Mouse (Mus musculus) erythroblast, embryonic 14.5 days (primary cell): Measurements from ENCODE around the gene Chchd5. TPM values are rescaled to one million over a fixed set of nuclear protein-coding genes. Genes with fewer than 3 reads are reported as not detected.
A peak's percentile ranks its signal among the peaks of the same experiment; 100 is the strongest.

Experiments
- H3K27me3 ChIP-seq: 2 replicates; pipeline ENCODE4 v1.6.1; 2012; ENCODE audit warnings: inconsistent platforms; ENCODE audit not compliant: control insufficient read depth
- H3K36me3 ChIP-seq: 2 replicates; pipeline ENCODE4 v1.6.1; 2012; ENCODE audit warnings: mild to moderate bottlenecking, inconsistent platforms; ENCODE audit not compliant: control insufficient read depth
- H3K4me1 ChIP-seq: 2 replicates; pipeline ENCODE4 v1.6.1; 2012; ENCODE audit warnings: inconsistent platforms; ENCODE audit not compliant: control insufficient read depth
- H3K4me3 ChIP-seq: replicated peaks from 2 replicates; pipeline ENCODE3; 2012; ENCODE audit warnings: moderate library complexity, mild to moderate bottlenecking, inconsistent platforms
- H3K9me3 ChIP-seq: 2 replicates; pipeline ENCODE4 v1.6.1; 2012; ENCODE audit warnings: low read length, inconsistent platforms, mixed read lengths; ENCODE audit not compliant: control insufficient read depth
- GATA1 ChIP-seq: IDR thresholded peaks from 2 replicates; pipeline ENCODE4 v1.6.1; 2012; ENCODE audit warnings: low read length, inconsistent platforms, mixed read lengths
- TAL1 ChIP-seq: IDR thresholded peaks from 3 replicates; pipeline ENCODE4 v1.6.1; 2012; ENCODE audit warnings: low read length, inconsistent platforms, mixed read lengths
- polyA plus RNA-seq: library from polyadenylated mRNA; stranded (reverse); fragments of >175 nt; gene quantifications from 2 replicates; pipeline ENCODE4 v1.2.3, GENCODE M21; 2012

Gene Chchd5
- 0.43 and 1.6 TPM in 2 replicates for polyA plus RNA-seq

DNA sequence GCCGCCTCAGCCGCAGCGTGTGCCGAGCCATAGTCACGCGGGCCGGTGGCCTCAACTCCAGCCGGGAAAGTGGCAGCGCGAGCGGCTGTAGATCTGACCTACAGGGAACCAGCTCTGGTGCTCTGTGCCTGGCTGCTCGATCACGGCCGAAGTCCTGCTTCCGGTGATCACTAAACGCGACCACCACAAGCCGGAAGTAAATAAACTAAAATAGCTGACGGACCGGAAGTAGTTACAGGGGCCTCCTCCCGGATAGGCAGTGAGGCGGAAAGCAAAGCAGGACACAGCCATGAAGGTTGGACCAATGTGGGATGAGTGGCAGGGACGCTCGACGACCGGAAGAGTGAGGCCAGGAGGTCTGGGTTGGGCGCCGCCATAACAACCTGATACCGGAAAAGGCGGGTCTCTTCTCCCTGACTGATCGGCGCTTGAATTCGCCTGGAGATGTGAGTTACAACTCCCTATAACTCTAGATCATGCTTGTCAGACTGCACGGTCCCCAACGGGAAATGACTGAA is at the start of gene Chchd5:
Chchd5 (plus strand) TSS at position 289 of the 518 bp plus-strand sequence.
- no peaks in the 10 kb centered on the region for H3K27me3 ChIP-seq
- peaks cover 61% of the 10 kb centered on the region for H3K36me3 ChIP-seq
- peak within 1 kb of the TSS; percentile 67 for H3K4me3 ChIP-seq
- H3K4me1 ChIP-seq: peaks cover 37% of the 10 kb centered on the region
- no peaks in the 10 kb centered on the region for H3K9me3 ChIP-seq
- TF ChIP-seq TAL1 (no peak), GATA1 (no peak)

DNA sequence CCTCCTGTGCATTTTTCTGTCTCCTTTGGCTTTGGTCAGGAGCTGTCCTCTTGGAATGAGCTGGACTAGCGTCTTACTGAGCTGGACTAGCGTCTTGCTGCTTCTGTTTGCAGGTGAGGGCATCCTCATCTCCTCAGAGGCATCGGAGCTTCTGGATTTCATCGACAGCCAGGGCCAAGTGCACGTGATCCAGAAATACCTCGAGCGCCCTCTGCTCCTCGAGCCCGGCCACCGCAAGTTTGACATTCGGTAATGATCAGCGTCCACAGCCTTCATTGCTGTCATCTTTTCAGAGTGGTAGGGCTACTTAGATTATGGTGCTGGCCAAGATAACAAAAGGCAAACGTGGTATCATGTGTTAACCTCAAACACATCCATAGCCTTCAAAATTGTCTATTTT is 48.4 kb upstream of the Chchd5 start:
- no peaks in the 10 kb centered on the region; the same call in 1 of the 2 replicates for H3K4me1 ChIP-seq
- peaks cover 9% of the 10 kb centered on the region for H3K36me3 ChIP-seq
- H3K4me3 ChIP-seq: no peak overlapping the region
- no peaks in the 10 kb centered on the region for H3K27me3 ChIP-seq
- TF ChIP-seq TAL1 (no peak), GATA1 (no peak)
- peaks cover 5% of the 10 kb centered on the region for H3K9me3 ChIP-seq

DNA sequence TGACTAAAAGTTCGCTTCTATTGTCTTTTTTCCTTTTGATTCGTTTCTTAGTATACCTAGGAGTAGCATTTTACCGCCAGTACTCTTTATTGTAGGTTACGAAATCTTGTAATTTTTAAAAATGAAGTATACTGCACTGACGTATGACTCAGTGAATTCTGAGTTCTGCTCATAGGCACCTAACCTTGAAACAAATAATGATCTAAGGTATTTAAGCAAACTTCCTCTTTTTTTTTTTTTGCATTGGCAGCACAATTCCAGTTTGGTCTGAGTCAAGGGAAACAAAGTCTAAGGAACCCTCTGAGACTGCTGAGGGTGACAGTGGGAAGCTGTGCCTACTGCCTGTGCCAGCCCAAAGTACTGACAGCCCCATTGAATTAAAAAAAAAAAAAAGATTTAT is 46.0 kb upstream of the Chchd5 start:
- H3K9me3 ChIP-seq: peaks cover 5% of the 10 kb centered on the region
- no peaks in the 10 kb centered on the region for H3K27me3 ChIP-seq
- no peak overlapping the region for H3K4me3 ChIP-seq
- peaks cover 6% of the 10 kb centered on the region for H3K4me1 ChIP-seq
- peaks cover 5% of the 10 kb centered on the region for H3K36me3 ChIP-seq
- no peak for TF ChIP-seq TAL1
- no peak for TF ChIP-seq GATA1

DNA sequence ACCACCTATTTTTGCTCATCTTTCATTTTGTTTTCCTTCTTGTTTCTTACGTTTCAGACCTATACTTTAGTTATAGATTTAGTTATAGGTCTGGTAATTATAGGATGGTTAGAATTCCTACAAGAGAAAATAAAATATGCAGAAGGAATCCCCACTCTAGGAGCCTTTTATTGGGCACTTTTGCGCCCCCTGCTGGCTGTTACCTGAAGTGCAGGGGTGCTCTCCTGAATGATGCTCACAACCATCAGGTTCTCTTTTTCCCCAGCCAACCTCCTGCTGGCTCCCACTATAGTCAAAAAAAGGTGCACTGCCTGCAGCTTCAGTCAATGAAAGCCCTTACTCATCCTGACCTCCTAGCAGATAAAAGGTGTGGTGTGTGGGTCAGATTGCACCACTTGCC is 44.5 kb upstream of the Chchd5 start:
- peaks cover 8% of the 10 kb centered on the region for H3K36me3 ChIP-seq
- H3K4me3 ChIP-seq: no peak overlapping the region

DNA sequence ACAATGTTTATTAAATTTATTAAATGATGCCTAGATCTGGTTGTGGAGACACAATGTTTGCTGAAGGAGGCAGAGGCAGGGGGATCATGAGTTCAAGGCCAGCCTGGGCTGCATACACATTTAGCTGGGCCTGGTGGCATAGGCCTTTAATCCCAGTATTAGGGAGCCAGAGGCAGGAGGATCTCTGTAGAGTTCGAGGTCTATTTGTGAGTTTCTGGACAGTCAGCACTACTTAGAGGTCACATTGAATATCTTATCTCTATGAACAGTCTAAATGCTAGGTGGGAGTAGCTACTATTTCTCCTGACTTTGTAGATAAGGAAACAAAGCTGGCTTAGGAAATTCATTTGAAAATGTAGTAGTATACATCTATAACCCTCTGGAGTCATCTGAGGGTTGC is 42.0 kb upstream of the Chchd5 start:
- Histone ChIP-seq H3K9me3 (peaks cover 5% of the 10 kb centered on the region), H3K27me3 (no peaks in the 10 kb centered on the region), H3K36me3 (peaks cover 8% of the 10 kb centered on the region), H3K4me1 (peaks cover 7% of the 10 kb centered on the region), H3K4me3 (no peak overlapping the region)
- no peak for TF ChIP-seq GATA1
- TF ChIP-seq TAL1: no peak

More for the DNA sequence above, 44.5 kb upstream of the Chchd5 start:
- H3K9me3 ChIP-seq: peaks cover 5% of the 10 kb centered on the region
- H3K27me3 ChIP-seq: no peaks in the 10 kb centered on the region
- TF ChIP-seq TAL1: no peak
- no peak for TF ChIP-seq GATA1
- H3K4me1 ChIP-seq: peaks cover 7% of the 10 kb centered on the region

DNA sequence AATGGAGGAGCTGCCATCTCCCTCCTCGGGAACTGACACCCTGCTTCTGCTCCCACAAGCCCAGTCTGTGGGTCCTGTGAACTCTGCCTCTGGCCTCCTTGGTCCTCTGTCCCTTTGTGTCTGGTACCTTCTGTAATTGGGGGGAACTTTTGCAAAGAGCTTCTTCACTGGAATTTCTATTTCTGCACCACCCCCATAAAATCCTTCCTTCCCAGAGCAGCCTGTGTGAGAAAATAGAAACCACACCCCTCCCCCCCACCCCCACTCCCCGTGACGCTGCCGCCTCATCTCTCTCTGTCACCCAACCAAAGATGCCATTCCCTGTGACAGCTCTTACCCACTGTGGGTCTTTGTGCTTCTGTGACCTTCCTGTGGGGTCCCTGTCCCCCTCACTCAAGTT is 39.1 kb upstream of the Chchd5 start:
- Histone ChIP-seq H3K9me3 (peaks cover 5% of the 10 kb centered on the region), H3K4me3 (no peak overlapping the region), H3K27me3 (no peaks in the 10 kb centered on the region), H3K4me1 (peaks cover 7% of the 10 kb centered on the region), H3K36me3 (peaks cover 15% of the 10 kb centered on the region)
- TF ChIP-seq TAL1 (no peak), GATA1 (no peak)

DNA sequence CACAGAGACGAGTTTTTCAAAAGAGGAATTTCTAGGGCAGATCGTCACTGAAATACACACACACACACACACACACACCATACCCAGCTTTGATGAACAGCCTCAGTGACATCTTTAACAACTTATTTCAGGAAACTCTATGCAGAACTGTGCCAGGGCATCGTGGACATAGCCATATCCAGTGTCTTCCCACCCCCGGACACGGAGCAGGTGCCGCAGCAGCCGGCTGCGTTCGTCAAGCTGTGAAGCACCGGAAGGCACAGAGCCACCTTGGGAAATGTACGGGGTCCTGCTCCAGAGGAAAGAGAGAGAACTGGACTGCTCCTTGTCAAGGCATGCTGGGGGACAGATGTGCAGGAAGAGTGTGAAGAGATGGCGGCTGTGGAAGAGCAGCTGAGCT is 36.7 kb upstream of the Chchd5 start:
- no peak for TF ChIP-seq GATA1
- TF ChIP-seq TAL1: no peak
- no peaks in the 10 kb centered on the region for H3K9me3 ChIP-seq
- peaks cover 2% of the 10 kb centered on the region for H3K4me1 ChIP-seq
- peaks cover 12% of the 10 kb centered on the region for H3K36me3 ChIP-seq
- no peaks in the 10 kb centered on the region for H3K27me3 ChIP-seq
- H3K4me3 ChIP-seq: no peak overlapping the region

DNA sequence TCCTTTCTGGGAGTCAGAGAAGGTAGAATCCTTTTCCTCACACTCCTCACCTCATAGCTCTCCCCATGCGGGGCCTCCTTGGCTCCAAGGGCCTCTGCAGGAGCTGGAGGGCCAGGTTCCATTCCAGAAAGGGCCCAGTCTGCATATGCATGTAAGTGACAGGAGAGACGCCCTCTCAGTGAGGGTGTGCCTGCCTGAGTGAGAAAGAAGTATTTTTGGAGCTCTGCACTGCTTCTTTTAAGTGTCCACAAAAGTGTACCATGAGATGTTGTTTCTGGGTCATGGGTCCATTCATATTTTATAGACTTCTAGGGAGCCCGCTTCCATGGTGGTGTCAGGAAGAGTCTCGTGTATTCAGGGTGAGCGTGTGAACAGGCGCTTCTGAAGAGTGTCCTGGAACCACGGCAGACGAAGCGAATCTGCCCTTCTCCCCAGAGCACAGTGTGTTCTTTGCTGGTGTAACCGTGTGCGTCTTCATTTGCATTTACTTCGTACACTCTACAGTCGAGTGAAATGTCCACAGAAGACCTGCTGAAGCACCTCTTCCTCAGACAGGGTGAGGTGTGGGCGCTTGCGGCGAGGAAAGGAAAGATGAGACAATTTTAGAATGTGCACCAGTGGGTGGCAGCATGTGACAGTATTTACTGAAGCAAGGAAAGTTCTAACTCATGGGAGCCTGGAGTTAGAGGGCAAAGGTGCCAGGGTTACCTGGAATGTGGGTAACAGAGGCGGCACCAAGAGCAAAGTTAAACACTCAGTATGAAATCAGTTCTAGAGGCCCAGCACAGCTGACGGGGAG is 35.4 kb upstream of the Chchd5 start:
- TF ChIP-seq GATA1: no peak
- TF ChIP-seq TAL1: no peak
- H3K27me3 ChIP-seq: no peaks in the 10 kb centered on the region
- no peaks in the 10 kb centered on the region; the same call in 1 of the 2 replicates for H3K4me1 ChIP-seq
- H3K9me3 ChIP-seq: no peaks in the 10 kb centered on the region
- no peak overlapping the region for H3K4me3 ChIP-seq
- peaks cover 8% of the 10 kb centered on the region for H3K36me3 ChIP-seq

DNA sequence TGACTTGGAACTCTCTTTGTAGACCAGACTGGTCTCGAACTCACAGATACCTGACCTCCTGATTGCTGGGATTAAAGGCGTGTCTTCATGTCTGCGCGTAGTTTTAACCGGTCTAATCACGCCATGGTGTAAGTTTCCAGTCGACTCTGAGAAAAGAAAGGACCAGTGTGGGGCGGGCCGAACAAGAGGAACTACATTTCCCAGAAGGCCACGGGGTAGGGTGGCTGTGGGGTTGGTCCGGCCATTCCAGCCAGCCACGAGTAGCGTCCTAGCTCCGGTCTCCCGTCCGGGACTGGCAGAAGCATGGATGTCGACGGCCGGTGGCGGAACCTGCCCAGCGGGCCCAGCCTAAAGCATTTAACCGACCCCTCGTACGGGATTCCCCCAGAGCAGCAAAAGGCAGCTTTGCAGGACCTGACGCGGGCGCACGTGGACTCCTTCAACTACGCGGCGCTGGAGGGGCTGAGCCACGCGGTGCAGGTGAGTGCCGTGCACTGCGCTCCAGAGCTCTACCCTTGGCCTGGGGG is 28.7 kb upstream of the Chchd5 start, which contains the start of gene Polr1b:
Polr1b (plus strand) TSS at position 212 of the 527 bp plus-strand sequence.
- H3K27me3 ChIP-seq: no peaks in the 10 kb centered on the region

More for the DNA sequence above, 28.7 kb upstream of the Chchd5 start, which contains the start of gene Polr1b:
- peaks cover 24% of the 10 kb centered on the region for H3K4me1 ChIP-seq
- H3K9me3 ChIP-seq: no peaks in the 10 kb centered on the region
- peaks cover 30% of the 10 kb centered on the region for H3K36me3 ChIP-seq
- TF ChIP-seq GATA1: no peak
- no peak for TF ChIP-seq TAL1
- H3K4me3 ChIP-seq: peak within 1 kb of the TSS; percentile 88
